Mouse (Mus musculus) kidney, embryonic 16.5 days (tissue): ENCODE measurements at regions not wholly inside any gene's neighbourhood (a gene's known extent, or its start where the extent isn't known, plus 50 kb on each side); places are given as distances from the start of the nearest gene placed in this dataset.

Source experiments
- ATAC-seq: fragments of 200-750 bp; cut with Nextera tagmentation; 2 replicates; pipeline ENCODE4 v1.8.0; 2017; ENCODE audit warnings: moderate TSS enrichment; ENCODE audit not compliant: low FRiP score, low TSS enrichment
- H3K27ac ChIP-seq: fragments of 300-500 bp; sonication (generic); 2 replicates; pipeline ENCODE4 v1.5.1; 2014; ENCODE audit warnings: low read length
- H3K27me3 ChIP-seq: fragments of 300-500 bp; sonication (generic); 2 replicates; pipeline ENCODE4 v1.6.1; 2014; ENCODE audit warnings: low read length, control low read depth, mixed read lengths; ENCODE audit not compliant: insufficient read depth
- H3K36me3 ChIP-seq: fragments of 300-500 bp; sonication (generic); 2 replicates; pipeline ENCODE4 v1.6.1; 2014; ENCODE audit warnings: low read length, control low read depth, mixed read lengths; ENCODE audit not compliant: insufficient read depth
- H3K4me1 ChIP-seq: fragments of 300-500 bp; sonication (generic); 2 replicates; pipeline ENCODE4 v1.6.1; 2014; ENCODE audit warnings: low read length, control low read depth, mixed read lengths; ENCODE audit not compliant: insufficient read depth
- H3K4me2 ChIP-seq: fragments of 300-500 bp; sonication (generic); replicated peaks from 2 replicates; pipeline ENCODE4 v1.6.1; 2014; ENCODE audit warnings: low read depth, low read length
- H3K4me3 ChIP-seq: fragments of 300-500 bp; sonication (generic); 2 replicates; pipeline ENCODE4 v1.5.1; 2014; ENCODE audit warnings: mild to moderate bottlenecking, low read length
- H3K9ac ChIP-seq: fragments of 300-500 bp; sonication (generic); replicated peaks from 2 replicates; pipeline ENCODE4 v1.6.1; 2014; ENCODE audit warnings: low read length
- H3K9me3 ChIP-seq: fragments of 300-500 bp; sonication (generic); 2 replicates; pipeline ENCODE4 v1.6.1; 2016; ENCODE audit warnings: low read length, control low read depth
- WGBS: fragments of 180-500 bp; shearing (Covaris S2); extraction: QIAGEN DNeasy Blood & Tissue Kit; methylation state at CpG from one replicate; pipeline ENCODE4 v1.1.7; 2014; 5-methylcytosine and 5-hydroxymethylcytosine counted together

DNA sequence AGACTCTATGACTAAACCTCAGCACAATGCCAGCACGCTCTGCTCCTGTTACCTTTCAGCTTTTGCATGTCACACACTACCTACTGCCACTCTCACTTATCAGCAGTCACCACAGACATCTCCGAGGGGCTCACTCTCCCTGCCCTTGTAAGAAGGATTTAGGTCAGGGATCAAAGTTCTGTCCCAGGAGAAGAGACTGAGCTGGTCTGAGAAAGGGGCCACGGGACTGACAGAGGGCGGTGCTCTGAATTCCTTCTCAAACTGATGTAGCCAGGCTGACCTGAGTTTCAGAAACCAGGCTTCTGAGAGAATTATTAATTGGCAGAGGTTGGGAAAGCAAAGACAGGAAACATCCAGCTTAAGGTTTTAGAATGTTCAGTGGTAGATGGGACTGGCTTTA lies 614.0 kb upstream of the Gm10131 start:
- WGBS, result 58% methylated on average over 4 of the region's 4 CpGs
- Histone ChIP-seq H3K4me1 (no peaks in the 10 kb centered on the region), H3K9me3 (no peaks in the 10 kb centered on the region), H3K27ac (no peak overlapping the region), H3K4me2 (no peak overlapping the region), H3K27me3 (no peaks in the 10 kb centered on the region), H3K4me3 (no peak overlapping the region), H3K9ac (no peak overlapping the region), H3K36me3 (no peaks in the 10 kb centered on the region)
- no peak for ATAC-seq

DNA sequence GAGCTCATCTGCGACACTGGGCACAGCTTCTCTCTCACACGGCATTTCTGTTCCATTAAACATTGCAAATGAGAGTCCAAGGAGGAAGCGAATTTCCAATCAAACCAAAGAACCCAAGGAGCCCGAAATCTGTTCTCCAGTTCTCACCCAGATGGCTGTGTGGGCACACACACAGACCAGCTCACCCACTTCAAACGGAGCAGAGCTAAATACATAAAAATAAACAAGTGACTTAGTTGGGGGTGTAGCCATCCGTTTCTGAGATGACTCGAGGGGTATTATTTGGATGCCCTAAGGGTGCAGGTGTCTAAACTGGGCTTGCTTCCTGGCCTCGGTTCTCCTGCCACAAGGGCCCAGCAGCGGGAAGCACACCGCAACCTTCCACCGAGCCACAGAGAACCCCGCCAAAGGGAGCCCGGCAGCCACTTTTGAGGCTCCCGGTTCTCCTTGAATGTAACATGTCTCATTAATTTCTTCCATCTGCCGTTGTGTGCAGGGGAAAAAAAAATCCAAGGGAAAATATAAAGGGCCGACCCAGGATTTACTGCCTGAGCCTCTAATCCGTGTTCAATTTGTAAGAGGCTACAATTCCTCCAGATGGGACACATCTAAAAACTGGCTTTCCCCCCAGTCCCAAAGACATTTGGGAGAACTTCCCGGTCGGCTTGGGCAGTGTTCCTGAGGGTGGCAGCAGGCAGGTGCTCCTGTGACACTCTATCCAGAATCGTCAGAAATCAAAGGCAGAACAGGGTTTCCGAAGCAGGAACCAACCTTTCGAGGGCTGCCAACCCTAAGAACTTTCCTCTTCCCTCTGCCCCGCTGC lies 598.6 kb upstream of the Gm10131 start:
- no peaks in the 10 kb centered on the region for H3K4me1 ChIP-seq
- H3K27me3 ChIP-seq, result no peaks in the 10 kb centered on the region
- ATAC-seq, result no peak
- no peak overlapping the region for H3K27ac ChIP-seq
- H3K4me2 ChIP-seq, result no peak overlapping the region
- H3K36me3 ChIP-seq, result no peaks in the 10 kb centered on the region
- no peak overlapping the region for H3K9ac ChIP-seq
- H3K4me3 ChIP-seq, result no peak overlapping the region
- H3K9me3 ChIP-seq, result no peaks in the 10 kb centered on the region
- 67% methylated on average over 23 of the region's 23 CpGs for WGBS

DNA sequence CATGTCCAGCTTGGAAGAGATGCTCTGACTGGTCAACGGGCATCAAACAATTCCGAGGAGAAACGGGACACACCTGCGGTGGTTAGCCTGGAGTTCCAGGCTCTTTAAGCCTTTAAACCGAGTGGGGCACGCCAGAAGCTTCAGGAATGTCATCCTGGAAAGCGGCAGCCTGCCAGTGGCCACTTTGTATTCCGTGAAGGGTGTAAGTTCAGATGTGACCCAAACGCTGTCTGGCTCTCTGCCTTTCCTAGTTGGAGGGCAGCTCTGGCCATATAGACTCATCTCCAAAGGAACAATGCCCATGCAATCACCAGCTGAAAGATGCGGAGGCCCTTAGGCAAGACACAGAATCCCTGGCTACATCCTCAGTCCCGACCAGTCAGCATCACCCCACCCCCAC lies 597.8 kb upstream of the Gm10131 start:
- H3K4me1 ChIP-seq, result no peaks in the 10 kb centered on the region
- no peak overlapping the region for H3K9ac ChIP-seq
- no peak for ATAC-seq
- 71% methylated on average over 11 of the region's 11 CpGs for WGBS
- H3K27me3 ChIP-seq, result no peaks in the 10 kb centered on the region
- no peak overlapping the region for H3K4me2 ChIP-seq
- no peak overlapping the region for H3K4me3 ChIP-seq
- H3K36me3 ChIP-seq, result no peaks in the 10 kb centered on the region
- H3K9me3 ChIP-seq, result no peaks in the 10 kb centered on the region
- H3K27ac ChIP-seq, result no peak overlapping the region

DNA sequence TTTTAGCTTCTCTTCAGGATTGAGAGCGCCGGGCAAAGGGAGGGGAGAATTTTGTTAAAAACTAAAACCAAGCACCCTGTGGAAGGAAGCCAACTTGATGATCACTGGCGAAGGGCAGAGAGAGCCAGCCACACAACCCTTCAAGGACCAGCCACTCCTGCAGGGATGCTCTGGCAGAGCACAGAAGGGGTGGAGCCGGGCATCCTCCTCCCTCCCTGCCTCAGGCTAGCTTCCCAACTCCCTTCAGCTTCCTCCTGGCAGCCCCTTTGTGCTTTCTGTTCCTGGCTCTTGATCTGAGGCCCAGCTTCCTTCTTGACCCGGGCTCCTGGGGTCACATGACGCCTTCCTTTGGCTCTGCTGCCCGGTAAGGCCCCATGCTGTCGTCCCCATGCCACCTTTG lies 591.8 kb upstream of the Gm10131 start:
- no peak overlapping the region for H3K9ac ChIP-seq
- WGBS, result 41% methylated on average over 7 of the region's 8 CpGs
- no peaks in the 10 kb centered on the region for H3K27me3 ChIP-seq
- H3K4me1 ChIP-seq, result no peaks in the 10 kb centered on the region
- H3K4me3 ChIP-seq, result no peak overlapping the region
- no peak overlapping the region for H3K27ac ChIP-seq
- H3K9me3 ChIP-seq, result no peaks in the 10 kb centered on the region
- no peaks in the 10 kb centered on the region for H3K36me3 ChIP-seq
- ATAC-seq, result no peak
- H3K4me2 ChIP-seq, result no peak overlapping the region

DNA sequence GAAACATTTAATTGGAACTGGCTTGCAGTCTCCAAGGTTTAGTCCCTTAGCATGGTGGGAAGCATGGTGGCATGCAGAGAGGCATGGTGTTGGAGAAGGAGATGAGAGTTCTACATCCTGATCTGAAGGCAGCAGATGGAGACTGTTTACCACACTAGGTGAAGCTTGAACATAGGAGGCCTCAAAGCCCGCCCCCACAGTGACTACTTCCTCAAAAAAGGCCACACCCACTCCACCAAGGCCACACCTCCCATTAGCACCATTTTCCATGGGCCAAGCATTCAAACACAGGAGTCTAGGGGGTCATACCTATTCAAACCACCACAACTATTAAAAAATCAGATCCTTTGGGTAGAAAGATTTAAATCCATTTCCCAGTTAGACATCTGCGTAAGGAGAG lies 591.3 kb upstream of the Gm10131 start:
- Histone ChIP-seq H3K36me3 (no peaks in the 10 kb centered on the region), H3K27ac (no peak overlapping the region), H3K4me1 (no peaks in the 10 kb centered on the region), H3K27me3 (no peaks in the 10 kb centered on the region), H3K4me2 (no peak overlapping the region), H3K4me3 (no peak overlapping the region), H3K9ac (no peak overlapping the region), H3K9me3 (no peaks in the 10 kb centered on the region)
- 82% methylated on average over 2 of the region's 2 CpGs for WGBS
- no peak for ATAC-seq

DNA sequence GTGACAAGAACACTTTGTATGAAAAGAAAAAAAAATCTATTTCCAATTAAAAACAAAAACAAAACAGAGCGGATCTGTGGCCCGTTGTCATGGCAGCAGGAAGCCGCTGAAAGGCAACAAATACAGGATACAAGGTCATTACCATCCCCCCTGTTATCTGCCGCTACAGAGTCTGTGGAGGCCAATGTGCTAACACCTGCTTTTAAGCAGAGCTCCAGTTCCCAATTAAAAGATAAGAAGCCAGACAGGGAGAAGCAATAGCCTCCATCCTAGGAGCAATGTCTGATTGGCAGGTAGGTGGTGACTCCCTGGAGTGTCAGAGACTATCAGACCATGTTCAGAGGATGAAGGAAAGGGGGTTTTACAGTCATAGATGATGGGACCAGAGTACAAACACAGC lies 587.5 kb upstream of the Gm10131 start:
- no peak overlapping the region for H3K27ac ChIP-seq
- H3K27me3 ChIP-seq, result no peaks in the 10 kb centered on the region
- 63% methylated on average over 4 of the region's 4 CpGs for WGBS
- H3K9me3 ChIP-seq, result no peaks in the 10 kb centered on the region
- ATAC-seq, result no peak
- no peak overlapping the region for H3K9ac ChIP-seq
- H3K4me2 ChIP-seq, result no peak overlapping the region
- H3K4me1 ChIP-seq, result no peaks in the 10 kb centered on the region
- H3K36me3 ChIP-seq, result no peaks in the 10 kb centered on the region
- H3K4me3 ChIP-seq, result no peak overlapping the region

DNA sequence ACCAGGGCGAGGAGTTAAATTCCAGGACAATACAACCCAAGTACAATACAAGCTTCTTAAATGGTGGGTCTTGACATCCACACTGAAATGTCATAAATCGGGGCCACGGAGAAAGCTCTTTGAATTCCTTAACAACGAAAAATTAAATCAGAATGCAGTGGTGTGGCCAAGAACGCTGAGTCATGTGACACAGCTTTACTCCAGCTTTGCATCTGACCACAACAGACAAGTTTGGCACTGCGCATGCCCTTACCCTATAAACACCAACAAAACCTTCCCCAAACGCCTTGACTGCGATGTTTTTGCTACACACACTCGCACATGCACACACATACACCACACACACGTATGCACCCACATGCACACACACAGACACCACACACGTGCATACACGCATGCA lies 584.8 kb upstream of the Gm10131 start:
- Histone ChIP-seq H3K9me3 (no peaks in the 10 kb centered on the region), H3K27me3 (no peaks in the 10 kb centered on the region), H3K9ac (no peak overlapping the region), H3K4me3 (no peak overlapping the region), H3K27ac (no peak overlapping the region), H3K36me3 (no peaks in the 10 kb centered on the region), H3K4me1 (no peaks in the 10 kb centered on the region), H3K4me2 (no peak overlapping the region)
- no peak for ATAC-seq
- 85% methylated on average over 12 of the region's 12 CpGs for WGBS

DNA sequence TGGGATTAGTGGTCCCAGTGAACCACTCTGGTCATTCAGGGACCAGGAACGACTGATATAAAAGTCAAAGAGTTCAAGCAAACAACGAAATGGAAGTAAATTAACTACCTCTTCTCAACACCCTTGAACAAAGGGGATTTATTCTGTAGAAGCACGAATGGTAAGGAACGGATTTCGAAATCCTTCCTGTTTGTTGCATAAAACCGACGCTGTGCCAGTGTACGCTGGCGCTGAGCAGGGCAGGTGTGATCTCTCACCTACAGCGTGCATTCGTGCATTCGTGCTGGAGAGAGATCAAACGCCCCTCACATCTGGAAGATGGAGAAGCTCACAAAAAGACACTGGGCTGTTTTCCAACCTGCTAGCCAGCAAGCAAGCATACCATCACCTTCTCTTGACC lies 581.1 kb upstream of the Gm10131 start:
- Histone ChIP-seq H3K4me1 (peaks cover 5% of the 10 kb centered on the region; the same call in 1 of the 2 replicates), H3K9me3 (no peaks in the 10 kb centered on the region), H3K27me3 (peaks cover 3% of the 10 kb centered on the region; the same call in 1 of the 2 replicates), H3K4me3 (no peak overlapping the region), H3K9ac (no peak overlapping the region), H3K36me3 (no peaks in the 10 kb centered on the region), H3K4me2 (no peak overlapping the region), H3K27ac (no peak overlapping the region)
- WGBS, result 64% methylated on average over 13 of the region's 13 CpGs
- no peak for ATAC-seq

DNA sequence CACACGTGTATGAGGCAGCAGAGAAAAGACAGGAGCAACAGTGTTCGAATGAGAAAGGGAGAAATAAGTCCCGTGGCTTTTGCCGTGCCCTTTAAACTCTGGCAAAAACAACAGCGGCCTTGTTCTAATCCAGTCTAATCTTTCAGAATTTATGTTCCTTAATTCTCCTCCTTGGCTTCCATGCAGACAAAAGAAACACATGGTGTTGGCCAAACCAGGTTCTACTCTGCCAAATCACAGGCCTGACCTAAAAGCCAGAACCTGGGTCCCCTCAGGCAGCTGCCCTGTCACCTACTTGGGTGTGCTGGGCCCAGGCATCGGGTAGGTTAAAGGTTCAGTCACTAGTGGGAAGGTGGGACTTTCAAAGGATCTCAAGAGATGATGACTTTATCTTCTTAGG lies 580.2 kb upstream of the Gm10131 start:
- H3K9ac ChIP-seq, result no peak overlapping the region
- no peak overlapping the region for H3K4me2 ChIP-seq
- no peak for ATAC-seq
- H3K27me3 ChIP-seq, result peaks cover 3% of the 10 kb centered on the region; the same call in 1 of the 2 replicates
- no peaks in the 10 kb centered on the region for H3K9me3 ChIP-seq
- no peak overlapping the region for H3K27ac ChIP-seq
- H3K4me3 ChIP-seq, result no peak overlapping the region
- 72% methylated on average over 6 of the region's 6 CpGs for WGBS
- H3K4me1 ChIP-seq, result peaks cover 5% of the 10 kb centered on the region; the same call in 1 of the 2 replicates
- H3K36me3 ChIP-seq, result no peaks in the 10 kb centered on the region

DNA sequence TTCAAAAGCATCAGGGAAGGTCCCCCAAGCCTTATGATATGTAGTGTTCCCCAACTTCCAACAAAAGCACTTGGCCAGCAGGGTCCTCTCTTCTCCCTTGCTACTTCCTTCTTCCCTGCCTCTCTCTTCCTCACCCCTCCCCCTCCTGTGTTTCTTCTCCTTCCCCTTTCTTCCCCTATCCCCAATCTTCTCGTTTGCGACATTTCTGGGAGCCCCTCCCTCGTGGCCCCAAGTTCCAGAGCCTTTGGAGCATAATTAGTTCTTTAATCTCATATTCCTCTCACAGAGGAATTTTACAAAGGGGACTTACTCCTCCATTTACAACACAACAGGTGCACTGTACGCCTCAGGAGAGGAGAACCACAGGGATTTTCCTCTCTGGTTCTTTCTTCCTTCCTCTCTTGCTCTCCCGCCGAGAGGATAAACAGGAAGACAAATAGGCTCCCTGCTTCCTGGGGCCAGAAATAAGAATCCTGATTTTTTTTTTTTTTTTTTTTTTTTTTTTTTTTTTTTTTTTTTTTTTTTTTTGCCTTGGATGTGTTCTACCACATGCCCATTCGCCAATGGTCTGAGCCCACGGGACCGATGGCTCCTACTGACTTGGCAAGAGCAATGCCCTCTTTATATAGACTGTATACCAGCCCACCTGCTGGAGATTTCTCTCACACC lies 578.4 kb upstream of the Gm10131 start:
- Histone ChIP-seq H3K4me2 (peak overlapping the region; percentile 47), H3K36me3 (no peaks in the 10 kb centered on the region), H3K9ac (0 out of 2 replicates have a peak overlapping the region, but pooled peaks have one; percentile 25), H3K4me1 (peaks cover 5% of the 10 kb centered on the region; the same call in 1 of the 2 replicates), H3K27ac (no peak overlapping the region), H3K9me3 (no peaks in the 10 kb centered on the region), H3K27me3 (peaks cover 3% of the 10 kb centered on the region; the same call in 1 of the 2 replicates), H3K4me3 (peak overlapping the region; percentile 32)
- 23% methylated on average over 9 of the region's 9 CpGs for WGBS
- no peak for ATAC-seq
